Mouse (Mus musculus) liver, adult 2 months (tissue): ENCODE measurements at regions not wholly inside any gene's neighbourhood (a gene's known extent, or its start where the extent isn't known, plus 50 kb on each side); places are given as distances from the start of the nearest gene placed in this dataset.

ENCODE experiments used
- DNase-seq: peaks from one replicate; pipeline ENCODE4 v3.0.0-alpha.2; 2011; ENCODE audit warnings: low read depth, low spot score; ENCODE audit errors: extremely low read depth
- H3K27ac ChIP-seq: fragments of 200-500 bp; replicated peaks from 2 replicates; pipeline ENCODE4 v1.5.1; 2012; ENCODE audit warnings: low read depth, mild to moderate bottlenecking, control low read depth, inconsistent platforms, low read length; ENCODE audit not compliant: insufficient read depth
- H3K27me3 ChIP-seq: fragments of 200-500 bp; 2 replicates; pipeline ENCODE4 v1.6.1; 2012; ENCODE audit warnings: mild to moderate bottlenecking, moderate library complexity, low read length, inconsistent platforms; ENCODE audit not compliant: control insufficient read depth, insufficient read depth
- H3K36me3 ChIP-seq: fragments of 200-500 bp; 2 replicates; pipeline ENCODE4 v1.6.1; 2012; ENCODE audit warnings: low read length, inconsistent platforms; ENCODE audit not compliant: control insufficient read depth, insufficient read depth
- H3K4me1 ChIP-seq: fragments of 200-500 bp; 2 replicates; pipeline ENCODE4 v1.6.1; 2011; ENCODE audit warnings: low read length; ENCODE audit not compliant: control insufficient read depth, insufficient read depth
- H3K4me3 ChIP-seq: fragments of 200-500 bp; 2 replicates; pipeline ENCODE4 v1.5.1; 2011; ENCODE audit warnings: low read depth, mild to moderate bottlenecking, control low read depth, low read length, moderate library complexity; ENCODE audit not compliant: insufficient read depth
- H3K79me2 ChIP-seq: fragments of 200-500 bp; 2 replicates; pipeline ENCODE4 v1.6.1; 2012; ENCODE audit warnings: inconsistent platforms, mild to moderate bottlenecking, low read length, moderate library complexity; ENCODE audit not compliant: control insufficient read depth, insufficient read depth
- H3K9ac ChIP-seq: fragments of 200-500 bp; 2 replicates; pipeline ENCODE4 v1.6.1; 2012; ENCODE audit warnings: low read depth, mild to moderate bottlenecking, control low read depth, inconsistent platforms, low read length
- CTCF ChIP-seq: fragments of 200-500 bp; IDR thresholded peaks from 2 replicates; pipeline ENCODE4 v1.5.1; 2011; ENCODE audit warnings: low read depth, low read length, control low read depth
- POLR2A ChIP-seq: fragments of 200-500 bp; IDR thresholded peaks from 2 replicates; pipeline ENCODE4 v1.6.1; 2011; ENCODE audit warnings: low read length, control low read depth; ENCODE audit not compliant: insufficient read depth; ENCODE audit errors: extremely low read depth
- WGBS: fragments of 180-500 bp; shearing (Covaris S2); methylation state at CpG from one replicate; pipeline ENCODE4 v1.1.7; 2018; 5-methylcytosine and 5-hydroxymethylcytosine counted together

GRCm38 (mm10) chr8:49708701-49709100, 865.0 kb upstream of the Tenm3 start:
- Histone ChIP-seq H3K27me3 (no peaks in the 10 kb centered on the region), H3K4me3 (no peak overlapping the region), H3K9ac (no peak overlapping the region), H3K4me1 (no peaks in the 10 kb centered on the region), H3K27ac (no peak overlapping the region), H3K79me2 (no peaks in the 10 kb centered on the region), H3K36me3 (no peaks in the 10 kb centered on the region)
- WGBS: 13% methylated on average over 1 of the region's 1 CpGs
- TF ChIP-seq POLR2A: no peak
- no peak for TF ChIP-seq CTCF
- no peak for DNase-seq

- Histone ChIP-seq H3K36me3 (no peaks in the 10 kb centered on the region), H3K27me3 (no peaks in the 10 kb centered on the region), H3K4me1 (no peaks in the 10 kb centered on the region), H3K4me3 (no peak overlapping the region), H3K9ac (no peak overlapping the region), H3K79me2 (no peaks in the 10 kb centered on the region), H3K27ac (no peak overlapping the region)
- no peak for DNase-seq
- 87% methylated on average over 4 of the region's 4 CpGs for WGBS
- TF ChIP-seq POLR2A (no peak), CTCF (no peak)
Measured at GRCm38 (mm10) chr8:49699058-49699457, 855.3 kb upstream of the Tenm3 start.

- TF ChIP-seq POLR2A (no peak), CTCF (no peak)
- H3K9ac ChIP-seq: no peak overlapping the region
- no peaks in the 10 kb centered on the region for H3K4me1 ChIP-seq
- H3K79me2 ChIP-seq: no peaks in the 10 kb centered on the region
- WGBS: 34% methylated on average over 2 of the region's 2 CpGs
- no peaks in the 10 kb centered on the region for H3K27me3 ChIP-seq
- H3K36me3 ChIP-seq: no peaks in the 10 kb centered on the region
- H3K27ac ChIP-seq: no peak overlapping the region
- H3K4me3 ChIP-seq: no peak overlapping the region
- DNase-seq: peak; percentile 64
Measured at GRCm38 (mm10) chr8:49696709-49697108, 853.0 kb upstream of the Tenm3 start.
